Mouse (Mus musculus): Measurements from ENCODE around the gene Exoc5.
"Not testable (repeated sequence)": the region's sequence is repeated elsewhere in the genome, so short reads cannot be mapped to it uniquely, and the experiment has no call there.

The Exoc5 gene

DNA sequence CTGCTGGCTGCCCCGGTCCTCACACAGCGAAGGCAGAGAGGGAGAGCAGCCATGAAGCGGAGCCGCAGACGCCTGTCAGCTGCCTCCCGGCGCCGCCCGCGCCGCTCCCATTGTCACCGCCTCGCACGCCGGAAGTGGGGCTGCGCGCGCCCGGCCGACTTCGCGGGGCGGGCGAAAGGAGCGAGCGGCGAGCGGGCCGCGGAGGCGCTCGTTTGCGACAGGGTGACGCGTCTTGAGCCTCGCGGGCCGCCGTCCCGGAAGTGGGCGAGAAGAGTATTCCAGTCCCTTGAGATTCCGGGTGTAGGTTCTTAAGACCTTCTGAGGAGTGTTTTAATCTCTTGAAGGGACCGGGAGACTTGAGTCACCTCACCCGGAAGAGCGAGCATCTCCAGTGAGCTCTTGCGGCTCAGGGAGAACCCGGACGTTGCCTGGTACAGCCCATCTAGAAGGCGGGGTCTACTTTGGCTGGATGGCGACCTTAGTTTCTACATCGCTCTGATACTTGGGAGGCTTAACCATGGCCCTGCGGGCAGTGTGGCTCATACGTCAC, at the start of gene Exoc5:
Gene Exoc5, minus strand, starts transcription at position 380 of the 550 bp plus-strand sequence.
- DNase-seq = peak; percentile 97

DNA sequence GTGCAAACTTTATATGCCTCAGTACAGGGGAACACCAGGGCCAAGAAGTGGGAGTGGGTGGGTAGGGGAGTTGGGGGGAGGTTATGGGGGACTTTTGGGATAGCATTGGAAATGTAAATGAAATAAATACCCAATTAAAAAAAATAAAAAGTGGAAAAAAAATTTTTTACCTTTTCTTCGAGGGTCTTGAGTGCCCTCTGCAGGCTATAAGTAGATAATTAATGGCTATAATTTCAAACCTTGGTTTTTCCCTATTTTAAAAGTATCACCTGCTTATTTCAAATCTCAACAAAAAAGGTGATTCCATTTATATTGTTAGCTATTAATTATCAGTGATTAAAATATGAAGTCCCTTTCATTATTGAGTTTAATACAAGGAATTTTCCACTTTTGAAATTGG, 25.3 kb upstream of the Exoc5 start:
- not testable (repeated sequence) for DNase-seq

DNA sequence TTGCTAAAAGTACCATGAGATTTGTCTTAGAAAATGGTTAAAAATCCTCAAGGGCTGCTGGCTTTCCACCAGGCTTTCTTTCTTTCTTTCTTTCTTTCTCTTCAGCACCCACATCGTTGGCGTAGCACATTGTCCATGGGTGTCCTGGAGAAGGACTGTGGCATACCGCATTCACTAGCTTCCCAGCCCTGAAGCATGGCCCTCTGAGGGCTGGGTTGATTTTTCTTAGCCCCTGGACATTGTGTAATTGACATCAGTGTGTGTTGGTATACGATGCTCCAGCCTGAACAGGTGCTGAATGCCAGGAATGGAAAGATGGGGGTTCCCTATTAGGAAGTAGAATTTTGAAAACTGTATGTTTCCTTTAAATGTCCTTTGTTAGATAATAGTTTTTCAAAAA, 24.8 kb upstream of the Exoc5 start:
- DNase-seq = no peak

DNA sequence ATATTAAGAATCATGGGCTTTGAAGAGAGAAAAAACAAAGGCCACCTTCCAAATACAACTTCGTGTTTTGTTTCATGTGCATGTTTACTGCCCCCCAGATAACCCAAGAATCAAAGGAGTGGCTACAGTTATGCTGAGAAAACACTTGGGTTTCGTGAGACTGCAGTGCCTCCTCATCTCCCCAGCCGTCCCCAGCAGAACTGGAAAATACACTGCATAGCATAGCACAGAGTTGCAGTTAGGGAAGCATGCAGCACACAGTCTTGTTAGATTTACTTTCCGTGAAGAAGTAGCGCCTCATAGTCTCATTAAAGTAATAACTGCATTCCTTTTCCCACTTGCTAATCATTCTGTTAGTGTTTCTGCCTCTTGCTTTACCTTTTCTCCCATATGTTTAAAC, 23.6 kb upstream of the Exoc5 start:
- DNase-seq = no peak

DNA sequence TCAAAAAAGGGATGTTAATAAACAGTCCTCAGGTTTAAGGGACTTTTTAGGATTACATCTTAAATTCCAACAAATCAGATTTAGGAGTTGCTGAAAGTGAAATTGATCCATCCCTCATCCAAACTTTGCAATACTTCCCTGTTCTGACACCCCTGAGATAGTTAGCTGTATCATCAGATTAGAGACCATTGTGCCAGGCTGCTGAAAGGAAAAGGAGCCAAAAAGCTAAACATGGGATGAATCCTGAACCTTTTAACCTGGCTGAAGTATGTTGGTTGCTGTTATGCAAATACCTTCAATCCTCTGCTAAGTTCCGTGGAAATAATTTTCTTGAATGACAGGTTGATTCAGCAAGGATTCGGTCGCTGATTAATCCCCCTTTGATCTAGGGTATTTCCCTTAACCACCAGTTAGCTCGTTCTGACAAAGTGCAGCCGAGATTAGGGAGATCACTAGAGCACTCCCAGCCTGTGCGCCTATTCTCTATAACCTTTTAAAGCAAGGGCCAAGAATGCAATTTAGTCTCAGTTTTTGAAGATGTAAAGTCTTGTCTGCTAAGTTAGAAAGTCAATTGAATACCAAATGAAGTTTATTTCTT, 23.1 kb upstream of the Exoc5 start:
- no peak for DNase-seq

DNA sequence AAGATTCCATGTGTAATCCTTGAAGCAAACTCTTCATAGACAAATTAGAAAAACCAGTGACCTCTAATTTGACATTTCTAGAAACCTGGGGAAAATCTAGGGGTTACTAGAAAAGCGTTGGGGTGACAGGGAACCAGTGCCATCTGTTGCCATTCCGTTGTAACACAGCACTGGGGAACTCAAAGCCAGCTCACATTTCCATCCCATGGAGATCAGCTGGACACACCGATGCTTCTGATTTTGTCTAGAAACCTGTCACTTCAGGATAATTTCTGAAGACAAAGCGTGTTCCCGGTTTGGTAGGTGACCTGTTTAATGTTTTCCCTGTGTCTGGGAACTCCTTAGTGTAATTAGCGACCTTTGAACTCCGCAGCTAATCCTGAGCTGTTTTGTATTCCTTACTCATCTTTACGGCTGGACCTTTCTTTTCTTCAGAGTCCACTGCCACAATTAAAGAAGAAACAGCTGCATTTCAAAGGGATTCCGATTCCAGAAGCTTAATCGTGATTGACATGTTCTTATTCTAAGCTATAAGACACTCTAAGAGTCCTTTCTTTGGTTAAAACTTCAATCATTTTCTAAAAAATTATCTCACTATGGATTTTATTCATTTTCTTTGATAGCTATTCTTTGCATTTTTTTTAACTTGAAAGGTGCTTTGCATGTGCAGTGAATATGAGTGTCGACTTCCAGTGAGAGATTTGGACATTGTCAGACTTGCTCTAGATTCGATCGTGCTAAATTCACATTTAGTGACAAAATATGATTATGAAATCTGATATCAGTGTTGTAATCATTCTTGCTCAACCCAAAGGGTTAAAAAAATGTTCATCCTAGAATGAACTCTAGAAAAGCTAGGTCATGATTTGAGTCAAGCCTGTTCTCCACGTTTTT, 21.9 kb upstream of the Exoc5 start:
- DNase-seq = no peak

DNA sequence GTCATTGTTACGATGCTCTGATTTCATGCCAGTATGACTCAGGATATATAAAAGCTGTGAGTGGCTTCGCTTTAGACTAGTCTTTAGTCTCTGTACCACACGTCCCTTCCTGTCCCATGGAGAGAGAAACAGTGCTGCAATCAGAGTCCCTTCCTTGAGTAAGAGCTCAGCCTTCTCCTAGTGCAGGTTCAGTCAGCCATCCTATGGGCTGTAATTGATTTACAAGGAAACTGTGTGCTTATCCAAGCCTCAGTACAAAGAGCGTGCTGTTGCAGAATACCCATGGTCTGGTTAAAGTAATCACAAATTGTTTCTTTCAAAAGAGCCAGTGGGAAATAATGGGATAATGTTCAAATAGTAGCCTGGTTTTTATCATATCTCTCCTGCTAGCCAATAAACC, 20.1 kb upstream of the Exoc5 start:
- no peak for DNase-seq

DNA sequence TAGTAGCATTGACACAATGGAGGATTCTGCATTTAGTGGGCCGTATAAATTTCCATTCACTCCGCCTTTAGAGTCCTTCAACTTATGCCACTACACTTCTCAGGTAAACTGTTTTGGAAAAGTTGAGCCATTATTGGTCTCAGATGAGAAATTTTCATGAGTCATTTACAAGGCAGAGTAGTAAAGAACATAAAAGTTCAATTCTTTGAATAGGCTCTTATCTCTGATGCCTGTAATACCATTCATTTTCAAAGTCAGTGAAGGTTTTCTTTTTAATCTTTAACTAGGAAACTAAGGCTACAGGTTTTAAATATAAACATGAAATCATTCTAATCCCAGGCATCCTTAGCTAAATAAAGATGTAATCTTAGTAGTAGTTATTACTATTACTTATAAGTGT, 12.4 kb upstream of the Exoc5 start:
- DNase-seq = no peak

DNA sequence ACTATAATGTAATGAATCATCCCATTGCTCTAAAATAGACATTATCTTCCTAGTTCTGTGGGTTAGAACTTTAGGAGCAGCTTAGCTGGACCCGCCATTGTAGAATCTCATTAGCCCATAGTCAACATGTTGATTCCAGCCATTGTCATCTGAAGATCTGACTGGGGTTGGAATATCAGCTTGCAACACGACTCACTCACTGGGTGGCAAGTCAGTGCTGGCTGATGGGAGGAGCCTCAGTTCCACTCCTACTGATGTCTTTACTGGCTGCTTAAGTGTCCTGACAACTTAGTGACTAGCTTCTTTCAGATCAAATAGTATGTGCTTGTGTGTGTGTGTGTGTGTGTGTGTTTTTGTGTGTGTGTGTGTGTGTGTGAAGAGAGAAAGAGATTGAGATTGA, 7.9 kb upstream of the Exoc5 start:
- no peak for DNase-seq

DNA sequence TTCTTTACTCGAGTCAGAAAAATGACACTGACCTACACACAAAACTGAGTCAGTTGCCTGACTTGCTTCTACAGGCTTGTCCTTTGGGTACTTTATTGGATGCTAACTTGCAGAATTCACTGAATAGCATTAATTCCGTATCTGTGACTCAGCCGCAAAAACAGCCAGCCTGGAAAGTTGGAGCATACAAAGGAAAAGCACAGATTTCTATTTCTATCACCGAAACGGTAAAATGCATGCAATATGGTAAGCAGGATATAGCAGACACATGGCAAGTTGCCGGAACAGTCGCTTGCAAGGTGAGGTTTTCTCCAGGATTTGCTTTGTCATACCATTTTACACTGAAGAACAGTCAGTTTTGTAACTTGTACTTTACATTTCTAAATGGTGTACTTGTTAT, 7.4 kb upstream of the Exoc5 start:
- no peak for DNase-seq

DNA sequence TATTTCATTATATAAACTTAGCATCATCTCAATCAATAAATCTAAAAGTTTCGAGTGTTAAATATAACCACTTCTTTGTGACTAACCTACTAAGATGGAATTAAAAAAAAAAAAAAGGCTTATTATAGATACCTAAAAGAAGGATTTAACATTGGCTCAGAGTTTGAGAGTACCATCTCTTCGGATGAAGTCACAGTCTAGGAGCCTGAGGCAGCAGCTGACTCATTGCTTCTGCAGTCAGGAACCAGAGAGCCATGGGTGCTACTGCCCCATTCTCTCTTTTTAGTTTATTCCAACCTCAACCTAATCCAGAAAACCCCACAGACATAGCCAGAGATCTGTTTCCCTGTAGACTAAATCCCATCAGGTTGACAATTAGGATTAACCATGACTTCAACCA, 6.4 kb upstream of the Exoc5 start:
- no peak for DNase-seq

DNA sequence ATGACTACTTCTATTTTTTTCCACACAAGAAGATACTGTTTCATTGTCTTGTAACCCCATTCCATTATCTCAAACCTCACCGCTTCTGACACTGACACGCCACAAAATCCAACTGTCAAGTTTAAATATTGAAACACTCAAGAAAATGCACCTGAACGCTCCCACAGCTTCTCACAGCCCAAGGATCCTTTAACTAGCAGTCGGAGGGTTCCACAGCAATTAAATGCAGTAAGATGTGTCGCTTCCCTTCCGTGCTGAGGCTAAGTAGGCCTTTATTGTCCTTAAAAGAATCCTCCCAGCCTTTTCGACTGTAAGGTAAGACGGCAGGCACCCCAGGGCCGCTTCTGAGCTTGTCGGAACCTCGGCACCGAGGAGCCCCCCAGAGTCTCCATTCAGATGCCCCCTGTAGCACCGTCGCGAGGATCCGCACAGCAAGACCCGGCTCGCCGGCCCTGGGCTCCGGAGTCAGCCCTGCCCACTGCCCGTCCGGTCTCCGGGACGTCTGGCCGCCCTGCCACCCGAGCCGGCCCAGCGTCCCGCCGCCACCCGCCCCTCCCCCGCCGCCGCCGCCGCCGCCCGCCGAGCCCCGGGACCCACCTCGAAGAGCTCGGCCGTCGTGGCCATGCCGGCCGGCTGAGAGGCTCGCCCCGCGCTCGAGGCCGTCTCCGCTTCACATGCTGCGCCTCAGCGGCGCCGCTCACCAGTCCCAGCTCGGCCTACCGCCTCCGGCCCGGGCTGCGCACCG, 752 bp downstream of the Exoc5 start, which contains the start of gene Ap5m1:
Gene Ap5m1, plus strand, starts transcription at position 569 of the 745 bp plus-strand sequence.
- DNase-seq = peak; percentile 53

DNA sequence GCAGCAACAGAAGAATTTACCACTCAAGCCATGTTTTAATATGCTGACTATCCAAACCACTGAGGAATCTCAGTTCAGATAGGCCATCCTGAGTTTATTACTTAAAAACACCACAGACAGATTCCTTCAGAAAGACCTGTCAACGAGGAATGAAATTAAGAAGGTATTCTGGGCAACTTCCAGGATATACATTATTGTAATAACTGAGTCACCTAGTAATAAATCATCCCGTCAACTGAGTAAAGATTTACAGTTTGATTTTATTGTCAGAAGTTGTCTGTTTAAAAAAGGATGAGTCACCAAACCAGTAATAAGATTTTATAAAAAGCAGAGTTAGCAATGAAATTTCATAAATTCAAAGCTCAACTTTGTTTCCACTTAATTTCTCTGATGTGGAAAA, 2.6 kb downstream of the Exoc5 start:
- DNase-seq = no peak

DNA sequence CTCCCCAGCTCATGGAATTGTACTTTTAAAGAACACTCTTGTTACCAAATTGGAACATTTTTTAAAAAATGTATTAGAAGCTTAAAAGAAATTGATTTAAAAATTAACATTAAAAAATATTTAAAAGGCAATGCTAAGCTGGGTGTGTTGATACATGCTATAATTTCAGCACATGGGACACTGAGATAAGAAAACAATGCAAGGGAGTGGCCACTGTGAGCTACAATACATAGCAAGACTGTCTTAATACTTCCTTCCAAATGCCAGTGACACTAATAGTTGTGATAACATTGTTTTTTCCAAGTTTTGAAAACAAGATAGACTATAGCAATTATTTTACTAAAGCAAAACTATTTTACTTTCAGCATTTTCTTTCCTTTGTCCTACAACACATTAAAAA, 17.0 kb downstream of the Exoc5 start:
- DNase-seq = no peak

DNA sequence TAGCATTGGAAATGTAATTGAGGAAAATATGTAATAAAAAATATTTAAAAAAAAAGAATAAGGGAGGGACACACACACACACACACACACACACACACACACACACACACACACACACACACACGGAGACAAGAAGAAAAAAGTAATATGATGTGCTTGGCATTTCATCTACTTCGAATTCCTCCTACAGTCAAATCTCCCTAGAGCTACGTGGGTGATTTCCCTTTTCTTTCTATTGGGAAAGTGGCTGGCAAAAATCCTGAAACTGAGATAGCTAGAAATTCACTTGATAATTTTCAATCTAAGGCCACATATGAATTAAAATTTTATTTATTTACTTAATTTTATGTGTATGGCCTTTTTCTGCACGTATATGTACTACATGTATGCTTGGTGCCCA, 20.8 kb downstream of the Exoc5 start:
- no peak for DNase-seq

DNA sequence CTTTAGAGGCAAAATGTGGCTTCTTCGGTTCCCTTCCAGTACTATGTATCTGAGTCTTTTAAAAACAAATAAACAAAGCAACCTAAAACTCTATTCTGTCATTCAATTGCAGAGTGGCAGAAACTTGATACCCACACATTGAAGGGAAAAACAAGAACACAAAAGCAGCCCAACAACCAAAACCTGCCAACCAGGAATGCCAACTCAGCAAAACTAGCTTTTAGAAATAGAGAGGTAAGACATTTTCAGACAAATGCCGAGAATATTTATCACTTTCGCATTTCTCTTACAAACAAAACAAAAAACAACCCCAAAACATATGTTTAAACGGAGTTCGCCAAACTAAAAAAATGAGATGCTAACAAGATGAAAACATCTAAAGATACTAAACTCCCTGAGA, 37.5 kb downstream of the Exoc5 start:
- no peak for DNase-seq

DNA sequence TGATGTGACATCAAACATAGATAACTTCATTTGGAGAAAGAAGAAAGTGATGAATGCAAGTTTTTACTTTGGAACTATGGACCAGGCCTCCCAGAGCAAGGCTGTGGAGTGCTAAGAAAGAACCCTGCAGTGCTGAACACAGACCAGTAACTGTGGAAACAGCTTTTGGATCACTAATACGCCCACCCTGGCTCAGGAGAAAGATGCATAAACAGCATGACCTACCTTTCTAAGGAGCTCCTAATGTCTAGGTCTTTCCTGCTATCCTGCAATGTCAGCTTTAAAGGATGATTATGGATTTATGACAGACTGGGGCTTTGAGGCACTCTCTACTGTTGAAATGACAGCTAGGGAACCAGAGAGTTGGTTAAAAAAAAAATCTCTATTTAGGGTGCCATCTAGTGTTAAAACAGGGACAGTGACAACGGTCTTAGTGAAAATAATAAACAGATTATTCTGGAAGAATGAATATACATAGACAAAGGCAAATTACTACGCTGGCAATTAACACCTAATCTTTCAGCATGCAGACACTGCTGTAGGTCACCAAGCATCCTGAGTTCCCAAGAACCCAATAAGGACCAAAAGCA, 38.6 kb downstream of the Exoc5 start:
- DNase-seq = no peak

DNA sequence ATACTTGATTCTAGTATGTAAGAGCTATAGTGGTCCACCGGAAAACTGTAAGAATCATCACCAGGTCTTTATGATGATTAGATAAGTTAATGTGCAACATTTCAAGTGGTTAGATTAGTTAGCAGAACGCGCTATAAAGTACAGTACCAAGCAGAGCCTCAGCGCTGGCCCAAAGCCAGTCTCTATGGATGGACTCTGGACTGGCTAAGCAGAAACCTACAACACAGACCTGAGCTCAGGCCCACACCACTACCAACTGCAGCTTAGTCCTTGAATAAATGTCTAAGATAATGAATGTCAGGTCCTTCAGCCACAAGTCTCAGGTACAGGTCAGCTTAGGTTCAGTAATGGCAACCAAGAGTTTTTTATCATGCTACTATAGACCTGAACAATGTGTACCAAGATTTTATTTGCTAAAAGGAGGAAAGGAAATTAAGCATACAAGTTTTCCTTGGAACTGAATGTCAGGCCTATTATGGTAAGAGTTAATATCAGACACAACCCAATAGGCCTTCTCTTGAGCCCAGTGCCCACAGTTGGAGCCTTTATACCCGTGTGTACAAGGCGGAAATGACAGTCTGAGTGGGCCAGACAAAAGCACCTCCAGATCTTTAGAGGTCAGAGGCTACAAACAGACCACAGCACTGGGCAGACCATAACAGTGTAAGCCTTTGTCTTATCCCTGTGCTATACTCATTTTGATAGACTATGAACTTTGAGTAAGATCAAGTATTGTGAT, 39.2 kb downstream of the Exoc5 start:
- DNase-seq = no peak

DNA sequence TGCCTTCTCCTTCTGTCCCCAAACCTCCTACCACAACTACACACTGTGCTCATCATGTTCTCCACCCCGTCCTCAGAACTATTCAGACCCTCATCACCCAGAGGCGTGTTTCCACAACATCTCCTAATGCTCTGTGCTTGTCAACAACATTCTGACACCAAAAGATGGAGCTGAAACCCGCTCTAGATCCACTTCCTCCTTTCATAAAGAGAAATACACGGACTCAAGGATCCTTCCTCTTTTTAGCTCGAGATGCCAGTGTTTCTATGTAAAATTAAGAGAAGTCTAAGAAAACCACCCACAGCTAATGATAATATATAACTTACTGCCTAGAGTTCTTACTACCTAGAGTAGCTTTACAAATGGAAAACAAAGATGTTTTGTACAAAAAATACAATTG, 46.7 kb downstream of the Exoc5 start:
- DNase-seq = no peak

DNA sequence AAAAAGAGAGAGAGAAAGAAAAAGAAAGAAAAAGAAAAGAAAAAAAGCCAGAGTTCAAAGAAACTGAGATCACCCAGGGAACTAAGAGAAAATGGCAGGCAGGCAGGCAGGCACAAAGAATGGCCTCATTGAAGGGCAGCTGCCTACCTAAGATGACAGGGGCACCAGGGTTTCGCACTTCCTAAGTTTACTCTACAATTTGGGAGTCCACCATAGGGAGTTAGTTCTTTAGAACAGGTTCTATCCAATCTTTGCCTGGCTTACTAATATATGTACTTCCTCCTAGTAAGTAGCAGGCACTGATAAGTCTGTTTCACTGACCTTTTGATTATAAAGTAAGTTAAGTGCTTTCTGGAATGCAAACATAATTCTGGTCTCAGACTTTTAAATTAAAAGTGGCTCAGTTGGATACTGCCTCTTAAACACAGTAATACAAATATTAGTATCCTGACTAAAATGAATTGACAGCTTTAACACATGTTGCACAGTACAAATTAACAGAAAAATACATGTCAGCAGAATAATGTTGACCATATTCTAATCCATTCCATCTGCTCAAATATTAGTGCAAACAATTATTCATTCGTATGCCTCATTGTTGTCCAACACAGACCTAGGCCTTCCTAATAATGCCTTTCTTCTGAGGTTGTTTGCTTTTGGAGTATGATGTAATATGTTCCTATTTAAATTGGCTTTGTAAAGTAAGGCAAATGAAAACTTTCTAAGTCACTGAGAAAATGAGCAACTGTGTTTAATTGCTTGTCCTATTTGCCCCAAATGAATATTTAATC, 57.9 kb downstream of the Exoc5 start:
- DNase-seq = no peak

DNA sequence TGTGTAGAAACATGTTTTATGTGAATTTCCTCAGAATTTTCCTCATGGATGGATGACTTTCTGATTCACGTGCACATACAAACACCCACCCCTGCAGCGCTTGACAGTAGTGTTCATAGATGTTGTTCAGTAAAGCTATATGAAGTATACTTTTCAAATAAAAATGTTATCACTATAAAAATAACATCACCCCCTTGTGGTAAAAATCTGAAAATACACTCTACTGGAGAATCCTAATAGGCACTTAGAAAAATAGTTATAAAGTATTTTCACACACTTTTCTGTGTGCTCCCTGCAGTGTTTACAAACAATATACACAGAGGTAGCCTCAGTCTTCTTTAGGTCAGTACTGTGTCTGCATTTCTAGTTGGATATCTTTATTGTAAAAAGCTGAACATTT, 58.5 kb downstream of the Exoc5 start:
- DNase-seq = no peak

DNA sequence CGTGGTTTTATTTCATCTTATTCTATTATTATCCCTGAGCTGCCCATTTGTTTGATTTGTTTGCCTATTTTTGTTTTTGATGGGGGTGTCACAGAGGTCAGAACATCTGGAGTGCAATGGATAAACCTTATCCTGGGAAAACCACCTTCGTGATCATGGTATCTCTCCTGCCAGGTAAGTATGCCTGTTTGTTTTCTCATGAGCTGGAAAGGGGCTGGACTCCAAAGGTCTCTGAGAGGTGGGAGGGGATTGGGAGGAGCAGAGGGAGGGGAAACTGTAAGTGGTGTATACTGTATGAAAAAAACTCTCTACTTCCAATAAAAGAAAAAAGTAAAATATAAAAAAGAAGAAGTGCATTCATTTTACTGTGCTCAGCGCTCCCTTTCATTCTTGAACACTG, 64.8 kb downstream of the Exoc5 start:
- DNase-seq = no peak

All from lung, postnatal 10 days (tissue).